Mouse (Mus musculus) right cerebral cortex, postnatal 4 days (tissue): ENCODE measurements around the gene Galp.
"Not testable (repeated sequence)": the region's sequence is repeated elsewhere in the genome, so short reads cannot be mapped to it uniquely, and the experiment has no call there.

Source experiments
- DNase-seq: peaks from one replicate; pipeline ENCODE4 v3.0.0-alpha.2; 2022

Gene Galp

GRCm38 (mm10) chr7:6196790-6197189 lies at the start of gene Galp:
Galp (plus strand) TSS chr7:6197090.
- no peak for DNase-seq

- no peak for DNase-seq
Measured at GRCm38 (mm10) chr7:6147688-6148087, 49.2 kb upstream of the Galp start.

GRCm38 (mm10) chr7:6151266-6151665 lies 45.6 kb upstream of the Galp start:
- DNase-seq: no peak

GRCm38 (mm10) chr7:6152036-6152435 lies 44.9 kb upstream of the Galp start:
- DNase-seq: no peak

GRCm38 (mm10) chr7:6153131-6153530 lies 43.8 kb upstream of the Galp start:
- DNase-seq: no peak

GRCm38 (mm10) chr7:6154164-6154563 lies 42.7 kb upstream of the Galp start:
- no peak for DNase-seq

GRCm38 (mm10) chr7:6155031-6155872 lies 41.6 kb upstream of the Galp start:
- DNase-seq: peak; percentile 92

- DNase-seq: peak; percentile 97
Measured at GRCm38 (mm10) chr7:6155901-6156411, 40.9 kb upstream of the Galp start, which contains the start of gene Zfp787. Zfp787 (minus strand) TSS chr7:6155997.

- no peak for DNase-seq
Measured at GRCm38 (mm10) chr7:6156901-6157472, 39.9 kb upstream of the Galp start.

- no peak for DNase-seq
Measured at GRCm38 (mm10) chr7:6157479-6157878, 39.4 kb upstream of the Galp start.

- no peak for DNase-seq
Measured at GRCm38 (mm10) chr7:6159604-6160003, 37.3 kb upstream of the Galp start.

GRCm38 (mm10) chr7:6161541-6161940 lies 35.3 kb upstream of the Galp start:
- no peak for DNase-seq

GRCm38 (mm10) chr7:6162172-6162571 lies 34.7 kb upstream of the Galp start:
- no peak for DNase-seq

- no peak for DNase-seq
Measured at GRCm38 (mm10) chr7:6164671-6165070, 32.2 kb upstream of the Galp start.

- DNase-seq: no peak
Measured at GRCm38 (mm10) chr7:6169403-6169802, 27.5 kb upstream of the Galp start.

- no peak for DNase-seq
Measured at GRCm38 (mm10) chr7:6170391-6170790, 26.5 kb upstream of the Galp start.

GRCm38 (mm10) chr7:6170871-6171270 lies 26.0 kb upstream of the Galp start:
- no peak for DNase-seq

- DNase-seq: peak; percentile 70
Measured at GRCm38 (mm10) chr7:6171444-6172005, 25.4 kb upstream of the Galp start.

GRCm38 (mm10) chr7:6172006-6172649 lies 24.8 kb upstream of the Galp start, which contains the start of gene Zfp444:
Zfp444 (plus strand) TSS chr7:6172226.
- DNase-seq: peak; percentile 100

- DNase-seq: no peak
Measured at GRCm38 (mm10) chr7:6172674-6173244, 24.1 kb upstream of the Galp start.

- DNase-seq: no peak
Measured at GRCm38 (mm10) chr7:6173872-6174271, 23.0 kb upstream of the Galp start.

GRCm38 (mm10) chr7:6174365-6174987 lies 22.4 kb upstream of the Galp start:
- DNase-seq: not testable (repeated sequence)
